Mouse (Mus musculus): ENCODE data around the gene Abcc9. TPM values are rescaled to one million over a fixed set of nuclear protein-coding genes. Genes with fewer than 3 reads are reported as not detected.

Abcc9 gene
- total and polyA plus RNA-seq, 3 experiments: 0.27 TPM; not detected in 2

GRCm38 (mm10) chr6:142726032-142726431, 23.9 kb upstream of the Abcc9 start:
- no peak overlapping the region for H3K4me3 ChIP-seq (ENCODE audit: low read depth, low read length)
- TF ChIP-seq GATA1 (IDR thresholded peaks at IDR 0.05; ENCODE audit: borderline replicate concordance, low read length) (no peak), CTCF (IDR thresholded peaks at IDR 0.05; ENCODE audit: low read depth, low read length) (no peak), GATA2 (IDR thresholded peaks at IDR 0.05; ENCODE audit: borderline replicate concordance, low read depth, low read length) (no peak), POLR2AphosphoS5 (IDR thresholded peaks at IDR 0.05; ENCODE audit: insufficient replicate concordance, low read depth, low read length) (no peak), TAL1 (conservative IDR thresholded peaks at IDR 0.05; ENCODE audit: low read depth, low read length) (no peak)
- no peaks in the 10 kb centered on the region for H3K9me3 ChIP-seq (replicated peaks)
- peaks cover 19% of the 10 kb centered on the region for H3K27me3 ChIP-seq (ENCODE audit: insufficient read depth, low read length)
- DNase-seq (ENCODE audit: low spot score): no peak
- no peaks in the 10 kb centered on the region for H3K36me3 ChIP-seq (replicated peaks)
- ATAC-seq (ENCODE audit: extremely low read depth, insufficient number of reproducible peaks, low FRiP score, poor library complexity, severe bottlenecking): no peak
- H3K4me1 ChIP-seq (ENCODE audit: insufficient read depth, low read depth, low read length): no peaks in the 10 kb centered on the region

DNA sequence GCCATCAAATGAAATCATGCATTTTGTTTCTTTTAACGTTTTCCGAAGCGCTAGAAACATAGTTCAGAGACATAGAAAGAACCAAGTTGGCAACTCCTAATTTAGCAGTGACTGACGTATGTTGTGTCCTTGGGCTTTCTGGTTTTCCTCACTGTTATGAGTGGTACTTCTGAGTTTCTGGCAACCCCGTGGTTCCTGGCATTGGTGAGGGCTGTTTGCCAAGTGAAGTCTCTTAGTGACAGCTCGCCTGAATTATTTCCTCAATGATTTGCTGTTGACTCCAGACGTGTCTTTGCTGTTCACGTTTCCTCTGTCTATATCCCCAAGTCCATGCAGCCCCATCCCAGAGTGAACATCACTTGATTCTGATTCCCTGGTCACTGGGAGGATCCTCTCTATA, 19.6 kb upstream of the Abcc9 start:
- Histone ChIP-seq H3K9me3 (replicated peaks) (no peaks in the 10 kb centered on the region), H3K4me1 (ENCODE audit: insufficient read depth, low read depth, low read length) (no peaks in the 10 kb centered on the region), H3K4me3 (ENCODE audit: low read depth, low read length) (no peak overlapping the region), H3K36me3 (replicated peaks) (no peaks in the 10 kb centered on the region), H3K27me3 (ENCODE audit: insufficient read depth, low read length) (no peaks in the 10 kb centered on the region)
- ATAC-seq (ENCODE audit: extremely low read depth, insufficient number of reproducible peaks, low FRiP score, poor library complexity, severe bottlenecking) (no peak), DNase-seq (ENCODE audit: low spot score) (no peak)
- TF ChIP-seq GATA2 (IDR thresholded peaks at IDR 0.05; ENCODE audit: borderline replicate concordance, low read depth, low read length) (no peak), CTCF (IDR thresholded peaks at IDR 0.05; ENCODE audit: low read depth, low read length) (no peak), POLR2AphosphoS5 (IDR thresholded peaks at IDR 0.05; ENCODE audit: insufficient replicate concordance, low read depth, low read length) (no peak), GATA1 (IDR thresholded peaks at IDR 0.05; ENCODE audit: borderline replicate concordance, low read length) (no peak), TAL1 (conservative IDR thresholded peaks at IDR 0.05; ENCODE audit: low read depth, low read length) (no peak)

DNA sequence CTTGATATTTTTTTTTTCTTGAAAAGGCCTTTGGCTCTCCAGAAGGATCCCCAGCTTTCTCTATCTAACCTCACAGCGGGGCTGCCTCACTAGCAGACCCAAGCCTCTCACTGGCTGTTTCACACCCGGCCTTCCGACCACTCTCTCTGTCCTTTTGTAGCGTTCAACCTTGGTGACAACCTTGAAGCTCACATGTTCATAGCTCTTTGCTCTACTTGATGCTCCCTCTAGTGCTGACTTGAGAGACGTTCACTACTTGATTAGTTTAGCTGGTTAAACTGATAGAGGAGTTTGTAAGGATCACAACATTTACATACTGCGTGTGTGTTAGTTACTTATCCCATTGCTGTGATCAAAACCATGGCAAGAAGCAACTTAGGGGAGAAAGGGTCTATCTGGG, 18.5 kb upstream of the Abcc9 start:
- no peak for ATAC-seq (ENCODE audit: extremely low read depth, insufficient number of reproducible peaks, low FRiP score, poor library complexity, severe bottlenecking)
- Histone ChIP-seq H3K4me1 (ENCODE audit: insufficient read depth, low read depth, low read length) (no peaks in the 10 kb centered on the region), H3K4me3 (ENCODE audit: low read depth, low read length) (no peak overlapping the region)

DNA sequence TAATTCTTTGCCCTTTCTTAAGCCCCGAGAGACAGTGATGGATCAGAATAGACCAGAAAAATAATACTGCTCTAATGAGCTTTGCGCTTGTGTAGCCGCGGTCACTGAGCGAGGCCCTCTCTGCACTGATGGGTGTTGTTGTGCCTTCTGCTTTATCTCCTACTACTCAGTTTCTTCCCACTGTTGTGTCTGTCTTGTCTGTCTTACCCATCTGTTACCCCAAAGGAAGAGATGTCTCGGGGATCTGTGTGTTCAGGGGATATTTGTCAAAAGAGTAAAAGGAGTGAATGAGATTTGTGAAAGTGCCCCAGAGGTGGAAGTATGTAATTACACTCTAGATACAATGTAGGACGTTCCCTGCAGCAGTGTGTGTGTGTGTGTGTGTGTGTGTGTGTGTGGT, 16.1 kb upstream of the Abcc9 start:
- ATAC-seq (ENCODE audit: extremely low read depth, insufficient number of reproducible peaks, low FRiP score, poor library complexity, severe bottlenecking) (no peak), DNase-seq (ENCODE audit: low spot score) (no peak)
- Histone ChIP-seq H3K4me1 (ENCODE audit: insufficient read depth, low read depth, low read length) (no peaks in the 10 kb centered on the region), H3K4me3 (ENCODE audit: low read depth, low read length) (no peak overlapping the region), H3K9me3 (replicated peaks) (no peaks in the 10 kb centered on the region), H3K36me3 (replicated peaks) (no peaks in the 10 kb centered on the region), H3K27me3 (ENCODE audit: insufficient read depth, low read length) (no peaks in the 10 kb centered on the region)
- no peak for TF ChIP-seq GATA1 (IDR thresholded peaks at IDR 0.05; ENCODE audit: borderline replicate concordance, low read length)
- no peak for TF ChIP-seq GATA2 (IDR thresholded peaks at IDR 0.05; ENCODE audit: borderline replicate concordance, low read depth, low read length)
- no peak for TF ChIP-seq CTCF (IDR thresholded peaks at IDR 0.05; ENCODE audit: low read depth, low read length)
- no peak for TF ChIP-seq POLR2AphosphoS5 (IDR thresholded peaks at IDR 0.05; ENCODE audit: insufficient replicate concordance, low read depth, low read length)
- TF ChIP-seq TAL1 (conservative IDR thresholded peaks at IDR 0.05; ENCODE audit: low read depth, low read length): no peak

More for the DNA sequence above, 18.5 kb upstream of the Abcc9 start:
- H3K36me3 ChIP-seq (replicated peaks): no peaks in the 10 kb centered on the region
- H3K27me3 ChIP-seq (ENCODE audit: insufficient read depth, low read length): no peaks in the 10 kb centered on the region
- TF ChIP-seq POLR2AphosphoS5 (IDR thresholded peaks at IDR 0.05; ENCODE audit: insufficient replicate concordance, low read depth, low read length) (no peak), TAL1 (conservative IDR thresholded peaks at IDR 0.05; ENCODE audit: low read depth, low read length) (no peak), CTCF (IDR thresholded peaks at IDR 0.05; ENCODE audit: low read depth, low read length) (no peak), GATA1 (IDR thresholded peaks at IDR 0.05; ENCODE audit: borderline replicate concordance, low read length) (no peak), GATA2 (IDR thresholded peaks at IDR 0.05; ENCODE audit: borderline replicate concordance, low read depth, low read length) (no peak)
- H3K9me3 ChIP-seq (replicated peaks): no peaks in the 10 kb centered on the region
- DNase-seq (ENCODE audit: low spot score): no peak

- TF ChIP-seq GATA1 (IDR thresholded peaks at IDR 0.05; ENCODE audit: borderline replicate concordance, low read length) (no peak), POLR2AphosphoS5 (IDR thresholded peaks at IDR 0.05; ENCODE audit: insufficient replicate concordance, low read depth, low read length) (no peak), CTCF (IDR thresholded peaks at IDR 0.05; ENCODE audit: low read depth, low read length) (no peak), GATA2 (IDR thresholded peaks at IDR 0.05; ENCODE audit: borderline replicate concordance, low read depth, low read length) (no peak), TAL1 (conservative IDR thresholded peaks at IDR 0.05; ENCODE audit: low read depth, low read length) (no peak)
- Histone ChIP-seq H3K27me3 (ENCODE audit: insufficient read depth, low read length) (no peaks in the 10 kb centered on the region), H3K4me3 (ENCODE audit: low read depth, low read length) (no peak overlapping the region), H3K9me3 (replicated peaks) (no peaks in the 10 kb centered on the region), H3K4me1 (ENCODE audit: insufficient read depth, low read depth, low read length) (no peaks in the 10 kb centered on the region), H3K36me3 (replicated peaks) (no peaks in the 10 kb centered on the region)
- ATAC-seq (ENCODE audit: extremely low read depth, insufficient number of reproducible peaks, low FRiP score, poor library complexity, severe bottlenecking) (no peak), DNase-seq (ENCODE audit: low spot score) (no peak)
Measured at GRCm38 (mm10) chr6:142717186-142717585, 15.1 kb upstream of the Abcc9 start.

GRCm38 (mm10) chr6:142715026-142715425, 12.9 kb upstream of the Abcc9 start:
- no peak for ATAC-seq (ENCODE audit: extremely low read depth, insufficient number of reproducible peaks, low FRiP score, poor library complexity, severe bottlenecking)
- DNase-seq (ENCODE audit: low spot score): no peak
- no peaks in the 10 kb centered on the region for H3K4me1 ChIP-seq (ENCODE audit: insufficient read depth, low read depth, low read length)

More at GRCm38 (mm10) chr6:142715026-142715425, 12.9 kb upstream of the Abcc9 start:
- TF ChIP-seq CTCF (IDR thresholded peaks at IDR 0.05; ENCODE audit: low read depth, low read length) (no peak), POLR2AphosphoS5 (IDR thresholded peaks at IDR 0.05; ENCODE audit: insufficient replicate concordance, low read depth, low read length) (no peak), GATA2 (IDR thresholded peaks at IDR 0.05; ENCODE audit: borderline replicate concordance, low read depth, low read length) (no peak), GATA1 (IDR thresholded peaks at IDR 0.05; ENCODE audit: borderline replicate concordance, low read length) (no peak), TAL1 (conservative IDR thresholded peaks at IDR 0.05; ENCODE audit: low read depth, low read length) (no peak)
- H3K36me3 ChIP-seq (replicated peaks): no peaks in the 10 kb centered on the region
- H3K27me3 ChIP-seq (ENCODE audit: insufficient read depth, low read length): no peaks in the 10 kb centered on the region
- H3K4me3 ChIP-seq (ENCODE audit: low read depth, low read length): no peak overlapping the region
- no peaks in the 10 kb centered on the region for H3K9me3 ChIP-seq (replicated peaks)

Data from G1E (cell line).